ENCODE assay signal across 30 mouse cellular contexts in genomic region chr14:54329201-54329600, GRCm38 (mm10). TPM values are rescaled to one million over a fixed set of nuclear protein-coding genes. Genes with fewer than 3 reads are reported as not detected.
A peak's percentile ranks its signal among the peaks of the same experiment; 100 is the strongest.
DNase-seq lines count a peak whose midpoint lies in the region; ATAC-seq lines count a peak whose summit lies in the region.
"Had no signal": no experiment of that assay in that cellular context is flagged by ENCODE, and none has a peak within 500 bp of the region (broad histone marks: within the 10 kb centered on the region; RNA-seq: fewer than 3 reads in every experiment).

No protein-coding gene starts in this region.

- no peaks in the 10 kb centered on the region for H3K9me3 ChIP-seq in kidney, embryonic 15.5 days (replicated peaks)
- H3K9me3 ChIP-seq: embryonic facial prominence, embryonic 10.5 days; embryonic facial prominence, embryonic 15.5 days; forebrain, embryonic 12.5 days; hindbrain, embryonic 10.5 days; hindbrain, embryonic 15.5 days; liver, embryonic 12.5 days; midbrain, embryonic 12.5 days; neural tube, embryonic 12.5 days had no signal

- H3K27ac ChIP-seq in kidney, embryonic 15.5 days = no peak overlapping the region
- H3K27ac ChIP-seq: embryonic facial prominence, embryonic 10.5 days; embryonic facial prominence, embryonic 15.5 days; forebrain, embryonic 12.5 days; hindbrain, embryonic 10.5 days; hindbrain, embryonic 15.5 days; liver, embryonic 12.5 days; midbrain, embryonic 12.5 days; neural tube, embryonic 12.5 days had no signal

- no peaks in the 10 kb centered on the region for H3K36me3 ChIP-seq in kidney, embryonic 15.5 days
- H3K36me3 ChIP-seq: embryonic facial prominence, embryonic 10.5 days; embryonic facial prominence, embryonic 15.5 days; forebrain, embryonic 12.5 days; hindbrain, embryonic 10.5 days; hindbrain, embryonic 15.5 days; liver, embryonic 12.5 days; midbrain, embryonic 12.5 days; neural tube, embryonic 12.5 days had no signal

- peaks cover 12% of the 10 kb centered on the region for H3K4me1 ChIP-seq in kidney, embryonic 15.5 days
- H3K4me1 ChIP-seq: embryonic facial prominence, embryonic 10.5 days; embryonic facial prominence, embryonic 15.5 days; hindbrain, embryonic 15.5 days had no signal

- no peak overlapping the region for H3K4me3 ChIP-seq in kidney, embryonic 15.5 days (replicated peaks)
- H3K4me3 ChIP-seq: embryonic facial prominence, embryonic 10.5 days; embryonic facial prominence, embryonic 15.5 days; forebrain, embryonic 12.5 days; hindbrain, embryonic 10.5 days; hindbrain, embryonic 15.5 days; liver, embryonic 12.5 days; midbrain, embryonic 12.5 days; myocyte; neural tube, embryonic 12.5 days had no signal

- no peak for DNase-seq in kidney, adult 11 months
- DNase-seq in thymus, postnatal 4 days = peak; percentile 30
- no peak for DNase-seq in thymus, postnatal 0 days (ENCODE audit: low spot score)
- peak; percentile 70 for DNase-seq in WW6 (ENCODE audit: low read depth, low spot score)
- no peak for DNase-seq in spleen, postnatal 10 days (ENCODE audit: low spot score in 2 of 2)
- DNase-seq: adrenal gland, postnatal 10 days; cerebellum, adult 11-12 months; cerebellum, postnatal 10 days; forebrain, postnatal 0 days; heart, postnatal 14 days; kidney, adult 18-20 months; kidney, postnatal 4 days; left cerebral cortex, postnatal 4 days; liver, postnatal 0 days; right cerebral cortex, adult 18-20 months; spleen, adult 18-20 months had no signal

- 51% methylated on average over 9 of the region's 9 CpGs for WGBS in kidney, embryonic 15.5 days

- peak overlapping the region; percentile 23; the same call in 1 of the 2 replicates for H3K4me2 ChIP-seq in kidney, embryonic 15.5 days
- H3K4me2 ChIP-seq: embryonic facial prominence, embryonic 15.5 days; forebrain, embryonic 12.5 days; hindbrain, embryonic 15.5 days; liver, embryonic 12.5 days; midbrain, embryonic 12.5 days; neural tube, embryonic 12.5 days had no signal

- H3K27me3 ChIP-seq in kidney, embryonic 15.5 days = no peaks in the 10 kb centered on the region
- H3K27me3 ChIP-seq: embryonic facial prominence, embryonic 15.5 days; forebrain, embryonic 12.5 days; hindbrain, embryonic 15.5 days; midbrain, embryonic 12.5 days; neural tube, embryonic 12.5 days had no signal

- no peak for ATAC-seq in kidney, embryonic 15.5 days (replicated peaks; ENCODE audit: low FRiP score)
- ATAC-seq: forebrain, postnatal 0 days; inflammation-experienced regulatory T-cells, adult 6 months; liver, embryonic 12.5 days; liver, postnatal 0 days had no signal

- H3K9ac ChIP-seq in kidney, embryonic 15.5 days = no peak overlapping the region
- H3K9ac ChIP-seq: embryonic facial prominence, embryonic 15.5 days; forebrain, embryonic 12.5 days; forebrain, postnatal 0 days; hindbrain, embryonic 15.5 days; liver, embryonic 12.5 days; liver, postnatal 0 days; midbrain, embryonic 12.5 days; neural tube, embryonic 12.5 days had no signal

RNA-seq across cellular contexts. Expression of gene Oxa1l, which starts 31.4 kb away (rescaled TPM):
- 50.9 and 61.0 TPM in 2 replicates for polyA plus RNA-seq in kidney, embryonic 15.5 days (2015; fragmentation: Nextera tagmentation; extraction: Ambion mirVana)
- 50.9 and 53.4 TPM in 2 replicates for polyA plus RNA-seq in thymus, postnatal 0 days (2015; fragmentation: Nextera tagmentation; extraction: Ambion mirVana)

RNA-seq across cellular contexts. Expression of gene Olfr49, which starts 44.5 kb away (rescaled TPM):
- 0.14 TPM in 1 of 2 replicates, not detected in the other for polyA plus RNA-seq in kidney, embryonic 15.5 days (2015; fragmentation: Nextera tagmentation; extraction: Ambion mirVana)
- not detected in 2 replicates for polyA plus RNA-seq in thymus, postnatal 0 days (2015; fragmentation: Nextera tagmentation; extraction: Ambion mirVana)
- polyA plus RNA-seq: embryonic facial prominence, embryonic 10.5 days; forebrain, embryonic 12.5 days; forebrain, postnatal 0 days; hindbrain, embryonic 10.5 days; hindbrain, embryonic 15.5 days; limb, embryonic 14.5 days; liver, embryonic 12.5 days; liver, postnatal 0 days; lung, embryonic 16.5 days; midbrain, embryonic 12.5 days; midbrain, postnatal 0 days; myocyte; neural tube, embryonic 12.5 days had no signal

Comparison
In these comparisons a context has a peak if more than half of its experiments do, and no peak if none do; other contexts are left out.
1. DNase-seq: peak in thymus, postnatal 4 days (single experiment) and WW6 (single experiment); none in kidney, adult 11 months (single experiment), thymus, postnatal 0 days (single experiment) and spleen, postnatal 10 days (0 of 2).